Comparison of ENCODE assay signal across 8 mouse cellular contexts in the genomic region with DNA sequence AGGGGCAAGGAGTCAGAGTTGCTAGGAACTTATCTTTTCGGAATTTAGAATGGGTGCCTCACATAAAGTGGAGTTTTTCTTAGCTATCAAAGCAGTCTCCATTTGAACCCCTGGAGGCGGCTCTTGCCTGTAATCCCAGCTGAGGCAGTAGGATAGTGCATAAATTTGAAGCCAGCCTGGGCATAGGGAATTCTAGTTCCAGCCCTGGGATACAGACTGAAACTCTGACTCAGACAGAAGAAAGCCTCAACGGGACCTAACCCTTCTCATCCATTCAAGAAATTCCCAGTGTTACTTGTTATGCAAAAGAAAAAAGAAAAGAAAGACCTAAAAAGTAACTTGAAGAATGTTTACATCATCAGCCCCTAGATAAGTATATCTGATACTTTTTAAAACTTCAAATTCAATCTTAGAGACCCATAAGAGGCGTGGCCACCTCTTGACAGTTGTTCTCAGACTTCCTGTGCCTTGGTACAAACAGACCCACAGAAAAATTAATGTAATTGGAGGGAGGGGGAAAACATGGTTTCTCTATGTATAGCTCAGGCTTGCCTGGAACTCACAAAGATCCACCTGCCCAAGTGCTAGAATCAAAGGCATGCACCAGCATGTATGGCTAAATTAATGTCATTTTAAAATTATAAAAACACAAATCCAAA. TPM values are rescaled to one million over a fixed set of nuclear protein-coding genes. Genes with fewer than 3 reads are reported as not detected.
DNase-seq lines count a peak whose midpoint lies in the region.

No protein-coding gene starts in this region.

- H3K27ac ChIP-seq in brown adipose tissue, adult 24 weeks (replicated peaks; ENCODE audit: low read depth, low read length) = peak overlapping the region; percentile 94
- H3K27ac ChIP-seq in midbrain, embryonic 10.5 days (replicated peaks) = peak overlapping the region; percentile 92

- no peaks in the 10 kb centered on the region for H3K9me3 ChIP-seq in midbrain, embryonic 10.5 days (replicated peaks)

- H3K36me3 ChIP-seq in midbrain, embryonic 10.5 days = no peaks in the 10 kb centered on the region

- WGBS in midbrain, embryonic 10.5 days = 25% methylated on average over 4 of the region's 4 CpGs

- H3K4me1 ChIP-seq in brown adipose tissue, adult 24 weeks (ENCODE audit: control insufficient read depth, insufficient read depth, insufficient read length, low read length) = no peaks in the 10 kb centered on the region
- peaks cover 21% of the 10 kb centered on the region for H3K4me1 ChIP-seq in midbrain, embryonic 10.5 days

- H3K27me3 ChIP-seq in midbrain, embryonic 10.5 days (ENCODE audit: low read depth, poor library complexity, severe bottlenecking) = no peaks in the 10 kb centered on the region

- peak overlapping the region; percentile 97 for H3K4me3 ChIP-seq in brown adipose tissue, adult 24 weeks (ENCODE audit: insufficient read depth, low read depth, low read length)
- peak overlapping the region; percentile 98 for H3K4me3 ChIP-seq in midbrain, embryonic 10.5 days

- DNase-seq in layer of hippocampus, adult 9-11 months = peak; percentile 6
- DNase-seq in layer of hippocampus, postnatal 25 days (ENCODE audit: extremely low spot score in 1 of 2, low spot score in 1 of 2) = no peak
- peak; percentile 2 for DNase-seq in forelimb bud, embryonic 11.5 days (ENCODE audit: low read depth, low spot score)
- peak; percentile 12 for DNase-seq in kidney, adult 18-20 months
- no peak for DNase-seq in midbrain, embryonic 10.5 days (ENCODE audit: low spot score)
- no peak for DNase-seq in frontal cortex, postnatal 36 days (ENCODE audit: low spot score in 2 of 2)
- DNase-seq in urinary bladder, postnatal 14 days (ENCODE audit: low spot score) = no peak

RNA-seq across cellular contexts. Expression of gene Ublcp1, which starts 1.2 kb away (rescaled TPM):
- total RNA-seq in layer of hippocampus, postnatal 25 days (2021) = 10 to 100 TPM; 43.0 to 43.6 TPM
- polyA plus RNA-seq in brown adipose tissue, adult 24 weeks (2012; ENCODE audit: insufficient read depth, insufficient read length, missing spikeins) = 24.3 and 32.0 TPM in 2 replicates
- polyA plus RNA-seq in midbrain, embryonic 10.5 days (2016; fragmentation: Nextera tagmentation; extraction: Ambion mirVana) = 72.3 and 74.4 TPM in 2 replicates

RNA-seq across cellular contexts. Expression of gene Rnf145, which starts 47.3 kb away (rescaled TPM):
- 100 to 1,000 TPM in 1 of 2 experiments, 10 to 100 TPM in 1; 90.7 to 106 TPM for total RNA-seq in layer of hippocampus, postnatal 25 days (2021)
- polyA plus RNA-seq in brown adipose tissue, adult 24 weeks (2012; ENCODE audit: insufficient read depth, insufficient read length, missing spikeins) = 12.6 and 15.9 TPM in 2 replicates
- 108 and 120 TPM in 2 replicates for polyA plus RNA-seq in midbrain, embryonic 10.5 days (2016; fragmentation: Nextera tagmentation; extraction: Ambion mirVana)

Comparison
In these comparisons a context has a peak if more than half of its experiments do, and no peak if none do; other contexts are left out.
1. DNase-seq: peak in layer of hippocampus, adult 9-11 months (single experiment), forelimb bud, embryonic 11.5 days (single experiment) and kidney, adult 18-20 months (single experiment); none in layer of hippocampus, postnatal 25 days (0 of 2), midbrain, embryonic 10.5 days (single experiment), frontal cortex, postnatal 36 days (0 of 2) and urinary bladder, postnatal 14 days (single experiment).